Mouse (Mus musculus): ENCODE measurements around the gene 1700003F12Rik. TPM values are rescaled to one million over a fixed set of nuclear protein-coding genes. Genes with fewer than 3 reads are reported as not detected.

The 1700003F12Rik gene
- total RNA-seq, 2 experiments from 2014 or later, result 0.61 to 0.81 TPM

GRCm38 (mm10) chr2:154549127-154549885, 2.4 kb downstream of the 1700003F12Rik start:
- DNase-seq, result peak; percentile 83

DNA sequence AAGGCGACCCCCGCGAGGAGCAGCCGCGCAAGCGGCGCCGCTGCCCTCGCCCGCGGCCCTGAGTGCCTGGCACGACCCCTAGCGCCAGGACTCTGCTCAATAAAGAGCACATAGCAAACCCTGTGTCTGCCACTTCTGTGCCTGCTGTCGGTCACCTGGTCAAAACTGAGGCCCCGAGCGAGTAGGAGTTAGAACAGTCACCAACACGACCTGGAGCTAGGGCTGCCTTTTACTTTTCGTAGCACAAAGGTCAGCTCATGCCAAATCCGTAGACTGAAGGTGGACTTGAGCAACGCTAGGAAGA, 3.0 kb downstream of the 1700003F12Rik start:
- no peak for DNase-seq

- DNase-seq, result no peak
Measured at GRCm38 (mm10) chr2:154550937-154551336, 4.1 kb downstream of the 1700003F12Rik start.

DNA sequence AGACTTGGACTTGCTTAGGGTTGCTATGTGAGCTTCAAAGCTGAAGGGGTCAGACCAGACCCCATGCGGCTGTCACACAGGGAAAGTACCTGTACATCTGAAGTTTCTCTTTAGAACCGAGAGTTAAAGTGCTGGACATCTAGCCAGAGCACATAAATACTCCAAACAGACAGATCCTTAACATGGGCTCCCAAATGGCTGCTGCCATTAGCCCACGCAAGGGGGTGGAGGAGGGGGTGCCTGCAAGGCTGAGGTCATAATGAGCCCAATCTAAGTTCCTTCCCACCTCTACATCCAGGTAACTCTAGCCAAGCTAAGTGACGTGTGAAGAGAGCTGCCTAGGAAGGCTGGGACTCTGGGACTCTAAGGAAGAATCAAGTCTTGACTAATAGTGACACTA, 4.6 kb downstream of the 1700003F12Rik start, which contains the start of gene Actl10:
Gene Actl10 (plus strand): TSS at position 301 of the 400 bp plus-strand sequence.
- DNase-seq, result no peak

DNA sequence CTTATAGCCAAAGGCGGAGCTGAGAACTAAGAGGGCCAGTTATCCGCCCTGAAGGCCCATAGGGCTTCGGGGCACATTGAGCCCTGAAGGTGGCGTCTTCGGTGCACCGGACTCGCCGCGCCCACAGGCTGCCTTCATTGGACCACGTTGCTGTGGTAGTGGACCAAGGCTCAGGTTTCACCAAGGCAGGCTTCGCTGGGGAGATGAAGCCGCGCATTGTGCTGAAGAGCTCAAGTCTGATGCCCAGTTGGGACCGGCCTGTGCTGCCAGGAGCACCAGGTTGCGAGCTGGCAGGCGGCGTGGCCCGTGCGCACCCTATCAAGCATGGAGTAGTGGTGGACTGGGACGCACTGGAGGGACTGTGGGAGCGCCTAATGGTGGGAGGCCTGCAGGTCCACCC, 5.0 kb downstream of the 1700003F12Rik start:
- DNase-seq, result no peak

DNA sequence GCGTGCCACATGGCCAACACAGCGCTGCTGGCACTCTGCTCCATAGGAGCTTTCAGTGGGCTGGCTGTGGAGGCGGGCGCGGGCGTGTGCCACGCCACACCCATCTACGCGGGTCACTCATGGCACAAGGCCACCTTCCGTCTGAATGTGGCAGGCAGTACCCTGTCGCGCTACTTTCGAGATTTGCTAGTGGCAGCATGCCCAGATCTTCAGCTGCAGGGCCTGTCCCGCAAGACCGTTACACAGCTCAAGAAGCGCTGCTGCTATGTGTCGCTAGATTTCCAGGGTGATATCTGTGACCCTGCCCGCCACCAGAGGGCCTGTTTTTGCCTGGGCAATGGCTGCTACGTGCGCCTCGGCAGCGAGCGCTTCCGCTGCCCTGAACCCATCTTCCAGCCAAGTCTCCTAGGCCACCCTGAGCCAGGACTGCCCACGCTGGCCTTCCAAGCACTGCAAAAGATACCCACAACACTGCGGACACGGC, 5.6 kb downstream of the 1700003F12Rik start:
- peak; percentile 87 for DNase-seq

GRCm38 (mm10) chr2:154555235-154555634, 8.3 kb downstream of the 1700003F12Rik start:
- DNase-seq, result no peak

GRCm38 (mm10) chr2:154557184-154557832, 10.4 kb downstream of the 1700003F12Rik start:
- DNase-seq, result peak; percentile 37

- DNase-seq, result peak; percentile 75
Measured at GRCm38 (mm10) chr2:154558264-154559039, 11.6 kb downstream of the 1700003F12Rik start, which contains the start of gene Necab3. Gene Necab3 (minus strand): TSS chr2:154558890.

- no peak for DNase-seq
Measured at GRCm38 (mm10) chr2:154563612-154564170, 16.8 kb downstream of the 1700003F12Rik start.

GRCm38 (mm10) chr2:154565562-154565961, 18.7 kb downstream of the 1700003F12Rik start:
- DNase-seq, result no peak

DNA sequence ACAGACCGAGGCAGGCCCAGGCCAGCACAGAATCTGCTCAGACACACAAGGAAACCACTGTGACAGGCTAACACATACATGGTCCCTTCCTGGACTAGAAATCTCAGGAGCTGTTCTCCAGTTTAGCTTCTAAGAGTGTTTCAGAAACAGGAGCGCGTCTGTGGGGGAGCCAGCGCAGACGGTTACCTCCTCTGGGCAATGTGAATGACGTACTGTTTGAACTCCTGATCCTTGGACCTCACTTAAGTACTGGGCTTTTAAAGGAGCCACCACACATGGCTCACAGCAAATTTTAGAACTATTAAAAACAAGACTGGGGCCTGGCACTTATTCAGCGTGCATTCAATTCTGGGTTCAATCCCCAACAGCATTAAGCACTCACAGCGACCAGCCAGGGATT, 19.8 kb downstream of the 1700003F12Rik start:
- DNase-seq, result no peak

DNA sequence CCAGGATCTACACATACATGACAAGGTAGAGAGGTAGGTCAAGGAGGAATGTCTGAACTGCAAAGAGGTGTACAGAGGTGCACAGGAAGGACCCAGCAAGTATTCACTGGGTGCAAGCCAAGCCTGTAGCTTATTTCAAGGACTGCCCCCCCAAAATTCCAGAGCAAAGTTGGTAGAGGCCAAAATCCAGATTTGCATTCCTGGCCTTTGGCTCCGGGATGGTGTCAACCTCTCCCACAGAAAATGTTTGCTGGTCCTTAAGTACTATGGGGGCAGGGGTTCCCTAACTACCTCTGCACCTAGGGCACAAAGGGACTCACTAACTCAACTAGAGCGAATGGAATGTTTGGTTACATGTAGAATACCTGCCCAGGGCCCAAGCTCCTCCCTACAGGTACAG, 20.9 kb downstream of the 1700003F12Rik start:
- DNase-seq, result no peak

DNA sequence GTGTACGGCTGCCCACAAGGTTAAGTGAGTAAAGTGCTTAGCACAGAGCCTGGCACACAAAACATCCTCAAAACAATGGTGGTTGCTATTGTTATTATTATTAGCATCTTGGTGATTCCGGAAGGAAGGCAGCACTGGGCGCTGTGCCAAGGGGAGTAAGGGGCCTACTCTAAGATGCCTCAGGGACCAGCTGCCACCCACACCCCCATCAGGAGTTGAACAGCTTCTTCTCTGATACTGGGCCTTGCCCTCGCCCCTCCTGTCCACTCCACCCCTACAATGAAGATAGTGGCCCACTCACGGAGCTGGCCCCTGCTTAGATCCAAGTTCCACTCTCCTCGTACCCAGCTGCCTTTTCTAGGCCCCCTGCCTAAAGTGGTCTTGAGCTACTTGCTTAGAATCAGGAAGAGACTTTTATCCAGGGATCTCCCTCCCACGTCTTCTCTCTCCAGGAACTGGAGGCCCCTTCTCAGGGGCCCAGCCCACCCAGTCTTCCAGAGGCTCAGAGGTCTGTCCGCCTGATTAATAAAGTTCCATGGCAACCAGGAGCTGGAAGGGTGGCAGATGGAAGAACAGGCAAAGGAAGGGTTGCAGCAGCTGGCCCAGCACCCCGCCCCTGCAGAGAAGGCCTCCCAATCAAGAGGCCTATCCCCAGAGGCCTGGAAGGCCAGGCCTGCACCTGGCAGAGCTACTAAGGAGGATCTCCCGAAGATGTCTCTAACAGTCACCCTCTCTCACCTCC, 21.6 kb downstream of the 1700003F12Rik start:
- peak; percentile 39 for DNase-seq

GRCm38 (mm10) chr2:154569071-154569748, 22.3 kb downstream of the 1700003F12Rik start:
- peak; percentile 87 for DNase-seq

GRCm38 (mm10) chr2:154569836-154570286, 23.0 kb downstream of the 1700003F12Rik start, which contains the start of gene E2f1:
Gene E2f1 (minus strand): TSS chr2:154569892.
- peak; percentile 99 for DNase-seq

- DNase-seq, result no peak
Measured at GRCm38 (mm10) chr2:154570666-154571065, 23.8 kb downstream of the 1700003F12Rik start.

- no peak for DNase-seq
Measured at GRCm38 (mm10) chr2:154571266-154571665, 24.4 kb downstream of the 1700003F12Rik start.

- no peak for DNase-seq
Measured at GRCm38 (mm10) chr2:154571976-154572375, 25.1 kb downstream of the 1700003F12Rik start.

- no peak for DNase-seq
Measured at GRCm38 (mm10) chr2:154572996-154573395, 26.1 kb downstream of the 1700003F12Rik start.

GRCm38 (mm10) chr2:154574271-154574670, 27.4 kb downstream of the 1700003F12Rik start:
- DNase-seq, result no peak

All from adrenal gland, postnatal 10 days (tissue).